Mouse (Mus musculus) lung, embryonic 15.5 days (tissue): ENCODE measurements around the gene Faap20. TPM values are rescaled to one million over a fixed set of nuclear protein-coding genes. Genes with fewer than 3 reads are reported as not detected.
"Not testable (repeated sequence)": the region's sequence is repeated elsewhere in the genome, so short reads cannot be mapped to it uniquely, and the experiment has no call there.

Experiments
- ATAC-seq: fragments of 200-750 bp; cut with Nextera tagmentation; 2 replicates; pipeline ENCODE4 v1.8.0; 2017; ENCODE audit warnings: moderate number of reproducible peaks, borderline replicate concordance; ENCODE audit not compliant: low FRiP score, low TSS enrichment; ENCODE audit errors: extremely low read depth
- H3K27ac ChIP-seq: fragments of 300-500 bp; sonication (generic); 2 replicates; pipeline ENCODE4 v1.5.1; 2015; ENCODE audit warnings: moderate library complexity, mild to moderate bottlenecking, inconsistent platforms
- H3K27me3 ChIP-seq: fragments of 300-500 bp; sonication (generic); 2 replicates; pipeline ENCODE4 v1.6.1; 2015; ENCODE audit warnings: inconsistent platforms
- H3K36me3 ChIP-seq: fragments of 300-500 bp; sonication (generic); 2 replicates; pipeline ENCODE4 v1.6.1; 2015; ENCODE audit warnings: inconsistent platforms
- H3K4me1 ChIP-seq: fragments of 300-500 bp; sonication (generic); 2 replicates; pipeline ENCODE4 v1.6.1; 2015; ENCODE audit warnings: inconsistent platforms
- H3K4me2 ChIP-seq: fragments of 300-500 bp; sonication (generic); 2 replicates; pipeline ENCODE4 v1.6.1; 2015; ENCODE audit warnings: inconsistent platforms, mild to moderate bottlenecking, moderate library complexity
- H3K4me3 ChIP-seq: fragments of 300-500 bp; sonication (generic); 2 replicates; pipeline ENCODE4 v1.5.1; 2015; ENCODE audit warnings: mild to moderate bottlenecking, inconsistent platforms
- H3K9ac ChIP-seq: fragments of 300-500 bp; sonication (generic); 2 replicates; pipeline ENCODE4 v1.6.1; 2015; ENCODE audit warnings: inconsistent platforms
- H3K9me3 ChIP-seq: fragments of 300-500 bp; sonication (generic); 2 replicates; pipeline ENCODE4 v1.6.1; 2016; ENCODE audit warnings: inconsistent platforms
- WGBS: fragments of 180-500 bp; shearing (Covaris S2); methylation state at CpG from one replicate; pipeline ENCODE4 v1.1.7; 2015; 5-methylcytosine and 5-hydroxymethylcytosine counted together
- polyA plus RNA-seq: library from polyadenylated mRNA; unstranded; fragments of >200 nt; fragmentation: Nextera tagmentation; extraction: Ambion mirVana; gene quantifications from 2 replicates; pipeline ENCODE4 v1.2.1, GENCODE M21; 2015

Gene Faap20
- polyA plus RNA-seq, 1 experiment from 2014 or later = 83.4 TPM

- Histone ChIP-seq H3K27me3 (no peaks in the 10 kb centered on the region), H3K4me1 (peaks cover 53% of the 10 kb centered on the region), H3K4me3 (no peak overlapping the region), H3K9me3 (no peaks in the 10 kb centered on the region), H3K4me2 (peak overlapping the region; percentile 26; the same call in 1 of the 2 replicates), H3K27ac (peak overlapping the region; percentile 100), H3K36me3 (no peaks in the 10 kb centered on the region), H3K9ac (no peak overlapping the region)
- 42% methylated on average over 5 of the region's 5 CpGs for WGBS
- no peak for ATAC-seq
Measured at GRCm38 (mm10) chr4:155238276-155238675, 11.3 kb upstream of the Faap20 start.

GRCm38 (mm10) chr4:155239494-155239893, 10.1 kb upstream of the Faap20 start:
- H3K4me2 ChIP-seq = no peak overlapping the region
- no peaks in the 10 kb centered on the region for H3K9me3 ChIP-seq
- 57% methylated on average over 6 of the region's 6 CpGs for WGBS
- H3K27me3 ChIP-seq = no peaks in the 10 kb centered on the region
- no peak overlapping the region for H3K4me3 ChIP-seq
- no peak overlapping the region for H3K27ac ChIP-seq
- no peak for ATAC-seq
- H3K36me3 ChIP-seq = no peaks in the 10 kb centered on the region
- no peak overlapping the region for H3K9ac ChIP-seq
- peaks cover 41% of the 10 kb centered on the region for H3K4me1 ChIP-seq

GRCm38 (mm10) chr4:155241789-155242188, 7.8 kb upstream of the Faap20 start:
- H3K27ac ChIP-seq = no peak overlapping the region
- no peaks in the 10 kb centered on the region for H3K36me3 ChIP-seq
- no peak overlapping the region for H3K4me3 ChIP-seq
- ATAC-seq = no peak
- H3K9ac ChIP-seq = no peak overlapping the region
- H3K4me1 ChIP-seq = peaks cover 23% of the 10 kb centered on the region
- 64% methylated on average over 9 of the region's 9 CpGs for WGBS
- H3K9me3 ChIP-seq = no peaks in the 10 kb centered on the region
- no peaks in the 10 kb centered on the region for H3K27me3 ChIP-seq
- H3K4me2 ChIP-seq = no peak overlapping the region

GRCm38 (mm10) chr4:155242292-155242691, 7.3 kb upstream of the Faap20 start:
- H3K4me1 ChIP-seq = peaks cover 18% of the 10 kb centered on the region
- 89% methylated on average over 5 of the region's 5 CpGs for WGBS

GRCm38 (mm10) chr4:155243233-155243632, 6.4 kb upstream of the Faap20 start:
- Histone ChIP-seq H3K4me1 (peaks cover 9% of the 10 kb centered on the region), H3K4me3 (no peak overlapping the region), H3K9me3 (no peaks in the 10 kb centered on the region), H3K36me3 (no peaks in the 10 kb centered on the region), H3K9ac (no peak overlapping the region), H3K27ac (no peak overlapping the region), H3K4me2 (no peak overlapping the region), H3K27me3 (no peaks in the 10 kb centered on the region)
- WGBS = 68% methylated on average over 12 of the region's 12 CpGs
- ATAC-seq = no peak

More at GRCm38 (mm10) chr4:155242292-155242691, 7.3 kb upstream of the Faap20 start:
- H3K27ac ChIP-seq = no peak overlapping the region
- no peaks in the 10 kb centered on the region for H3K9me3 ChIP-seq
- no peak overlapping the region for H3K4me2 ChIP-seq
- no peak for ATAC-seq
- no peaks in the 10 kb centered on the region for H3K36me3 ChIP-seq
- H3K4me3 ChIP-seq = no peak overlapping the region
- no peak overlapping the region for H3K9ac ChIP-seq
- no peaks in the 10 kb centered on the region for H3K27me3 ChIP-seq

- H3K9me3 ChIP-seq = no peaks in the 10 kb centered on the region
- peaks cover 14% of the 10 kb centered on the region for H3K4me1 ChIP-seq
- no peaks in the 10 kb centered on the region for H3K36me3 ChIP-seq
- H3K4me2 ChIP-seq = no peak overlapping the region
- no peak for ATAC-seq
- 0 out of 2 replicates have a peak overlapping the region, but pooled peaks have one; percentile 2 for H3K9ac ChIP-seq
- WGBS = 51% methylated on average over 6 of the region's 6 CpGs
- H3K27me3 ChIP-seq = no peaks in the 10 kb centered on the region
- no peak overlapping the region for H3K27ac ChIP-seq
- H3K4me3 ChIP-seq = no peak overlapping the region
Measured at GRCm38 (mm10) chr4:155245770-155246492, 3.7 kb upstream of the Faap20 start.

- no peaks in the 10 kb centered on the region for H3K27me3 ChIP-seq
- no peaks in the 10 kb centered on the region for H3K9me3 ChIP-seq
- H3K9ac ChIP-seq = no peak overlapping the region
- H3K4me2 ChIP-seq = no peak overlapping the region
- H3K4me1 ChIP-seq = peaks cover 22% of the 10 kb centered on the region
- H3K36me3 ChIP-seq = no peaks in the 10 kb centered on the region
- 64% methylated on average over 12 of the region's 12 CpGs for WGBS
- H3K27ac ChIP-seq = no peak overlapping the region
- no peak overlapping the region for H3K4me3 ChIP-seq
- ATAC-seq = no peak
Measured at GRCm38 (mm10) chr4:155246691-155247105, 2.9 kb upstream of the Faap20 start.

GRCm38 (mm10) chr4:155248054-155248453, 1.5 kb upstream of the Faap20 start:
- peaks cover 33% of the 10 kb centered on the region for H3K4me1 ChIP-seq
- H3K27ac ChIP-seq, H3K4me3 ChIP-seq, H3K36me3 ChIP-seq, H3K9me3 ChIP-seq, H3K4me2 ChIP-seq, H3K9ac ChIP-seq, ATAC-seq, H3K27me3 ChIP-seq: not testable (repeated sequence)
- WGBS = 86% methylated on average over 3 of the region's 3 CpGs

- Histone ChIP-seq H3K27me3 (no peaks in the 10 kb centered on the region), H3K9me3 (no peaks in the 10 kb centered on the region), H3K4me3 (peak overlapping the region; percentile 67), H3K36me3 (peaks cover 2% of the 10 kb centered on the region; the same call in 1 of the 2 replicates), H3K4me1 (peaks cover 33% of the 10 kb centered on the region), H3K9ac (peak overlapping the region; percentile 80), H3K4me2 (peak overlapping the region; percentile 98), H3K27ac (peak overlapping the region; percentile 99)
- under 1% methylated on average over 9 of the region's 9 CpGs for WGBS
- peak; percentile 62 for ATAC-seq
Measured at GRCm38 (mm10) chr4:155249257-155249647, 350 bp upstream of the Faap20 start.

GRCm38 (mm10) chr4:155250361-155251117, 937 bp downstream of the Faap20 start:
- Histone ChIP-seq H3K36me3 (peaks cover 2% of the 10 kb centered on the region; the same call in 1 of the 2 replicates), H3K4me1 (peaks cover 33% of the 10 kb centered on the region), H3K9me3 (no peaks in the 10 kb centered on the region), H3K27ac (peak overlapping the region; percentile 99), H3K4me2 (peak overlapping the region; percentile 98), H3K27me3 (no peaks in the 10 kb centered on the region), H3K4me3 (peak overlapping the region; percentile 67), H3K9ac (peak overlapping the region; percentile 80)
- ATAC-seq = 0 out of 2 replicates have a peak, but pooled peaks have one; percentile 1
- 8% methylated on average over 23 of the region's 23 CpGs for WGBS

GRCm38 (mm10) chr4:155251147-155251546, 1.5 kb downstream of the Faap20 start:
- Histone ChIP-seq H3K4me1 (peaks cover 28% of the 10 kb centered on the region), H3K4me2 (peak overlapping the region; percentile 98), H3K4me3 (peak overlapping the region; percentile 67), H3K36me3 (peaks cover 6% of the 10 kb centered on the region; the same call in 1 of the 2 replicates), H3K27ac (0 out of 2 replicates have a peak overlapping the region, but pooled peaks have one; percentile 31), H3K9me3 (no peaks in the 10 kb centered on the region), H3K9ac (peak overlapping the region; percentile 80), H3K27me3 (no peaks in the 10 kb centered on the region)
- no peak for ATAC-seq
- 33% methylated on average over 3 of the region's 3 CpGs for WGBS

GRCm38 (mm10) chr4:155252253-155252652, 2.7 kb downstream of the Faap20 start:
- Histone ChIP-seq H3K36me3 (peaks cover 8% of the 10 kb centered on the region; the same call in 1 of the 2 replicates), H3K4me1 (peaks cover 27% of the 10 kb centered on the region), H3K27me3 (no peaks in the 10 kb centered on the region), H3K9me3 (no peaks in the 10 kb centered on the region), H3K4me2 (no peak overlapping the region), H3K9ac (no peak overlapping the region), H3K4me3 (no peak overlapping the region), H3K27ac (no peak overlapping the region)
- ATAC-seq = no peak
- 81% methylated on average over 6 of the region's 6 CpGs for WGBS
